Mouse (Mus musculus) kidney, postnatal 0 days (tissue): Measurements from ENCODE around the gene Dph6. TPM values are rescaled to one million over a fixed set of nuclear protein-coding genes. Genes with fewer than 3 reads are reported as not detected.
A peak's percentile ranks its signal among the peaks of the same experiment; 100 is the strongest.

Experiments
- ATAC-seq: fragments of 200-750 bp; cut with Nextera tagmentation; replicated peaks from 2 replicates; pipeline ENCODE4 v1.8.0; 2017; ENCODE audit warnings: low read depth, moderate number of reproducible peaks, moderate TSS enrichment, moderate library complexity; ENCODE audit not compliant: low FRiP score
- DNase-seq: peaks from one replicate; pipeline ENCODE4 v3.0.0-alpha.2; 2016; ENCODE audit warnings: low spot score
- H3K27ac ChIP-seq: fragments of 300-500 bp; sonication (generic); 2 replicates; pipeline ENCODE4 v1.5.1; 2014; ENCODE audit warnings: mild to moderate bottlenecking
- H3K27me3 ChIP-seq: fragments of 300-500 bp; sonication (generic); 2 replicates; pipeline ENCODE4 v1.6.1; 2014; ENCODE audit warnings: low read length, mixed read lengths; ENCODE audit not compliant: insufficient read depth
- H3K36me3 ChIP-seq: fragments of 300-500 bp; sonication (generic); 2 replicates; pipeline ENCODE4 v1.6.1; 2014; ENCODE audit warnings: low read length, mixed read lengths; ENCODE audit not compliant: insufficient read depth
- H3K4me1 ChIP-seq: fragments of 300-500 bp; sonication (generic); replicated peaks from 2 replicates; pipeline ENCODE4 v1.6.1; 2014; ENCODE audit warnings: antibody characterized with exemption, low read length, mixed read lengths; ENCODE audit not compliant: insufficient read depth
- H3K4me2 ChIP-seq: fragments of 300-500 bp; sonication (generic); 2 replicates; pipeline ENCODE4 v1.6.1; 2014; ENCODE audit warnings: mild to moderate bottlenecking, low read length, moderate library complexity, mixed read lengths
- H3K4me3 ChIP-seq: fragments of 300-500 bp; sonication (generic); replicated peaks from 2 replicates; pipeline ENCODE4 v1.5.1; 2014; ENCODE audit warnings: low read depth, low read length
- H3K9ac ChIP-seq: fragments of 300-500 bp; sonication (generic); 2 replicates; pipeline ENCODE4 v1.6.1; 2014; ENCODE audit warnings: low read depth, low read length
- H3K9me3 ChIP-seq: fragments of 300-500 bp; sonication (generic); replicated peaks from 2 replicates; pipeline ENCODE4 v1.6.1; 2016; ENCODE audit warnings: low read length, inconsistent platforms, mixed read lengths
- CTCF ChIP-seq: IDR thresholded peaks from 2 replicates; pipeline ENCODE4 v1.5.1; 2016; ENCODE audit warnings: antibody characterized with exemption, low read depth, mild to moderate bottlenecking, moderate library complexity
- WGBS: fragments of 180-500 bp; shearing (Covaris S2); extraction: QIAGEN DNeasy Blood & Tissue Kit; methylation state at CpG from one replicate; pipeline ENCODE4 v1.1.7; 2014; 5-methylcytosine and 5-hydroxymethylcytosine counted together
- polyA plus RNA-seq: library from polyadenylated mRNA; unstranded; fragments of >200 nt; fragmentation: Nextera tagmentation; extraction: Ambion mirVana; gene quantifications from 2 replicates; pipeline ENCODE4 v1.2.1, GENCODE M21; 2015

The Dph6 gene
- polyA plus RNA-seq: 20.9 and 24.5 TPM in 2 replicates

DNA sequence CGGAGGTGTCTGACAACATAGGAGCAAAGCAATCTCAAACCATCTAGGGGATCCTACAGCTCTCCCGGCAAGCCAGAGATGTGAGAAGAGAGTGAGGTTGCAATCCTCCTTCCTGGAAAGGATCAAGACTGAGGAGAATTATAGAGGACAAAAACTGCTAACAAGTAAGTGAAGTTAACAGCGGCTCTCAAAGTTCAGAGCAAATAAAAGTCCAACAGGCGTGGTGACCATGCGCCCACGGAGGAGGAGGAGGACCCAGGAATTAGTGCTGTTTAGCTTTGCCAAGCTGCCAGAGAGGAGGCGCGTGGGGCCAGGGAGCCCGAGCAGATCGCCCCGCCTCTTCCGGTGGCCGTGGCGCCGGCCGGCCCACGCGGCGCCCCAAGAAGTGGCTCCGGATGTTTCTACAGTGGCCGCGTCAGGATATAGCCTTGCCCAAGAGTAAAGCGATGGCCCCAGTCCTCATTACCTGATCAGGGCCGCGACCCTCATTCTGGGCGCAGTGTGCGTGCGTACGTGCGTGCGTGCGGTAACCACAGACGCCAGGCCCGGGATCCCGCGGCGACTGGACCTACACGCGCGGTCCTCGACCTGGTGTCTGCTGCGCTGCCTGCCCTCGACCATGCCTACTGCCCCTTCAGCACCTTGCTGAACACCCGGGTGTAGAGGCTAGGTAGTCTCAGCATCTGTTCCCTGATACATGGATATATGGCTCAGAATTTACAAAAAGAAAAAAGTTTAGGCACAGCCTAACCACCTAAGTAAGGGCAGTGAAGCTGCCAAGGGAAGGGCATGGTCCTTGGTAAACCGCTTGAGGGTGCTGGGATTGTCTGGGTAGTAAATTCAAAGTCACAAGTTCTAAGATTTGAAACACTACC is at the start of gene Dph6:
TSS of gene Dph6 (minus strand) at position 600 of the 875 bp plus-strand sequence.
- DNase-seq (peak; percentile 95), ATAC-seq (peak; percentile 98)
- Histone ChIP-seq H3K36me3 (no peaks in the 10 kb centered on the region), H3K4me1 (no peaks in the 10 kb centered on the region), H3K4me2 (peak within 1 kb of the TSS; percentile 53), H3K27ac (peak within 1 kb of the TSS; percentile 95), H3K9me3 (no peaks in the 10 kb centered on the region), H3K27me3 (no peaks in the 10 kb centered on the region), H3K9ac (peak within 1 kb of the TSS; percentile 89), H3K4me3 (peak within 1 kb of the TSS; percentile 72)
- peak; percentile 20; the same call in 1 of the 2 replicates for TF ChIP-seq CTCF
- under 1% methylated on average over 45 of the region's 45 CpGs for WGBS

DNA sequence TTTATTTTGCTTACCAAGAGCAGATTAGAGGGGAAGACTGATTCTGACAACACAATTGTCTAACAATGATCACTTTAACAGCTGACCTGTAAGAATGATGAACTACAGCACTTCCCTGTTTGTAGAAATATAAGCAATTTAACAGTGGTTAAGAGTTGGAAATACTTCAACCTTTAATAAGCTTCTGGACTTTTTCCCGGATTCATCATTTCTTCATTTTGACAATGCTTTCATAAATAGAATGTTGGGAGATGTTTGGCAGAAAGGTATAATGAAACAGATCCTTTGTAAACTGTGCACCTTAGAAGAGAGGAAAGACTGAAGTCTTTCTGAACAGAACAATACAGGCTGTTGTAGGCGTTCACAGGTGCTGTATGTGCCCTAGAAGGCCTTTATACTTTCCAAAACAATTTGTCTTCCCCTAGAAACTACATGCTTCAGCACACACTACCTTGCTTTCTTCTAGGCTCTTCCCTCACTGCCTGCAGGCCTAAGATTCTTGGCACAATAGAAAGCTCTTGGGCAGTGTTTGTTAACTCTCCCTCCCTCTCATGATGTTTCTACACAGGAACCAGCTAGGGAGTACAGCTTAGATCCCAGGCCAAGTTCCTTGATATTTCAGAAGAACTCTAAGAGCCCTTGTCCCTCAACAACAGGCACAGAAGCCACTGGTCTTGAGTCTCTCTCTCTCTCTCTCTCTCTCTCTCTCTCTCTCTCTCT is 46.4 kb upstream of the Dph6 start:
- no peaks in the 10 kb centered on the region for H3K4me1 ChIP-seq
- no peak overlapping the region for H3K4me3 ChIP-seq
- no peaks in the 10 kb centered on the region for H3K27me3 ChIP-seq
- 72% methylated on average over 2 of the region's 2 CpGs for WGBS
- DNase-seq (no peak), ATAC-seq (no peak)
- H3K9me3 ChIP-seq: no peaks in the 10 kb centered on the region
- no peaks in the 10 kb centered on the region for H3K36me3 ChIP-seq
- no peak overlapping the region for H3K27ac ChIP-seq
- H3K9ac ChIP-seq: no peak overlapping the region
- no peak for TF ChIP-seq CTCF
- no peak overlapping the region for H3K4me2 ChIP-seq

- H3K4me1 ChIP-seq: no peaks in the 10 kb centered on the region
- DNase-seq (no peak), ATAC-seq (no peak)
- H3K9ac ChIP-seq: no peak overlapping the region
- no peak overlapping the region for H3K4me2 ChIP-seq
- no peak overlapping the region for H3K27ac ChIP-seq
- no peaks in the 10 kb centered on the region for H3K27me3 ChIP-seq
- no peak overlapping the region for H3K4me3 ChIP-seq
- H3K9me3 ChIP-seq: no peaks in the 10 kb centered on the region
- no peak for TF ChIP-seq CTCF
- no peaks in the 10 kb centered on the region for H3K36me3 ChIP-seq
- 76% methylated on average over 2 of the region's 2 CpGs for WGBS
Measured at GRCm38 (mm10) chr2:114691607-114692006, 36.8 kb upstream of the Dph6 start.

DNA sequence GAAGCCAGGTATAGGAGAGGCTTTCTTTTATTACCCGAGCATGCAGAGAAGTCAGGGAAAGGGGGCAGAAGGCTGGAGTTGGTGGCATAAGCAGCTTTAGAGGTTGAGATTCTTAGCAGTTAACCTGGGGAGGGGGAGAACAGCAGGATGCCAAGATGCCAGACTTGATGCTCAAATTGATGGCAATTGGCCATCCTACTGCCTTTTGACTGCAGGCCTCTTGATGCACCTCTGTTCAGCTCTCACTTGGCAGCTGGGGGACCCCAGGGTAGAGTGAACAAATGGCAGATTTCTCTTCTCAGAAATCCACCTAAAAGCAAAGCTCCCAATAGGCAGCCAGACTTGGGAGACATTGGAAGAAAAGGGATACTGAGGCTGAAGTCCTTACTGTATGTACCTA is 32.7 kb upstream of the Dph6 start:
- Histone ChIP-seq H3K4me3 (no peak overlapping the region), H3K36me3 (no peaks in the 10 kb centered on the region), H3K27me3 (no peaks in the 10 kb centered on the region), H3K9me3 (no peaks in the 10 kb centered on the region), H3K4me2 (no peak overlapping the region), H3K4me1 (no peaks in the 10 kb centered on the region), H3K9ac (no peak overlapping the region), H3K27ac (no peak overlapping the region)
- DNase-seq (no peak), ATAC-seq (no peak)
- no peak for TF ChIP-seq CTCF
- 79% methylated on average over 1 of the region's 1 CpGs for WGBS

- TF ChIP-seq CTCF: no peak
- Histone ChIP-seq H3K27me3 (no peaks in the 10 kb centered on the region), H3K4me1 (no peaks in the 10 kb centered on the region), H3K9ac (no peak overlapping the region), H3K4me2 (no peak overlapping the region), H3K27ac (no peak overlapping the region), H3K4me3 (no peak overlapping the region), H3K36me3 (no peaks in the 10 kb centered on the region), H3K9me3 (no peaks in the 10 kb centered on the region)
- no peak for ATAC-seq
- DNase-seq: no peak
- whole genome bisulfite sequencing: 95% methylated on average over 4 of the region's 4 CpGs
Measured at GRCm38 (mm10) chr2:114687081-114687480, 32.3 kb upstream of the Dph6 start.

- TF ChIP-seq CTCF: no peak
- WGBS: 47% methylated on average over 1 of the region's 1 CpGs
Measured at GRCm38 (mm10) chr2:114673831-114674230, 19.1 kb upstream of the Dph6 start.

More at GRCm38 (mm10) chr2:114673831-114674230, 19.1 kb upstream of the Dph6 start:
- no peaks in the 10 kb centered on the region for H3K4me1 ChIP-seq
- DNase-seq: peak; percentile 3
- no peak overlapping the region for H3K9ac ChIP-seq
- H3K27ac ChIP-seq: no peak overlapping the region
- H3K4me3 ChIP-seq: no peak overlapping the region
- H3K36me3 ChIP-seq: no peaks in the 10 kb centered on the region
- H3K4me2 ChIP-seq: no peak overlapping the region
- no peaks in the 10 kb centered on the region for H3K9me3 ChIP-seq
- no peaks in the 10 kb centered on the region for H3K27me3 ChIP-seq
- ATAC-seq: no peak
